Mouse (Mus musculus) heart, adult 2 months (tissue): ENCODE data around the gene Extl2.

Experiments used
- CTCF ChIP-seq: fragments of 200-600 bp; IDR thresholded peaks from 2 replicates; pipeline ENCODE4 v1.8.1; 2022; ENCODE audit warnings: antibody characterized with exemption, mild to moderate bottlenecking, moderate library complexity
- EP300 ChIP-seq: fragments of 200-500 bp; IDR thresholded peaks from 2 replicates; pipeline ENCODE4 v1.6.1; 2011; ENCODE audit warnings: low read depth, low read length, control low read depth; ENCODE audit not compliant: insufficient read depth
- POLR2A ChIP-seq: fragments of 200-500 bp; IDR thresholded peaks from 2 replicates; pipeline ENCODE4 v1.6.1; 2011; ENCODE audit warnings: mild to moderate bottlenecking, low read depth, low read length, control low read depth; ENCODE audit not compliant: insufficient read depth

GRCm38 (mm10) chr3:116009622-116010344 is 2.5 kb downstream of the Extl2 start:
- TF ChIP-seq CTCF (no peak), EP300 (no peak), POLR2A (no peak)
